Mouse (Mus musculus) activated CD4-positive, CD25-positive, alpha-beta regulatory T cell (primary cell): ENCODE data around the gene Dcst2. TPM values are rescaled to one million over a fixed set of nuclear protein-coding genes. Genes with fewer than 3 reads are reported as not detected.

Source experiments
- polyA plus RNA-seq, 2 experiments: library from polyadenylated mRNA; unstranded; fragments of 100-300 nt; shearing (Covaris generic); gene quantifications; one replicate each; pipeline ENCODE4 v1.2.1; 2017

Gene Dcst2
- polyA plus RNA-seq = under 1 TPM; 0.13 to 0.32 TPM

GRCm38 (mm10) chr3:89361675-89362074 is at the start of gene Dcst2:
Gene Dcst2 (plus strand): TSS chr3:89361975.

GRCm38 (mm10) chr3:89322514-89323165 is 39.1 kb upstream of the Dcst2 start, which contains the start of gene Efna3:
Gene Efna3 (minus strand): TSS chr3:89322965.

GRCm38 (mm10) chr3:89337721-89338578 is 23.8 kb upstream of the Dcst2 start, which contains the start of gene Efna4:
Gene Efna4 (minus strand): TSS chr3:89338028.

GRCm38 (mm10) chr3:89349869-89350501 is 11.8 kb upstream of the Dcst2 start, which contains the start of gene Adam15:
Gene Adam15 (minus strand): TSS chr3:89349996.

GRCm38 (mm10) chr3:89365153-89365485 is 3.3 kb downstream of the Dcst2 start, which contains the start of gene Dcst1:
Gene Dcst1 (minus strand): TSS chr3:89365253.

GRCm38 (mm10) chr3:89394006-89394893 is 32.5 kb downstream of the Dcst2 start, which contains the start of gene Zbtb7b:
Gene Zbtb7b (minus strand): TSS chr3:89394776.

GRCm38 (mm10) chr3:89402693-89403092 is 40.9 kb downstream of the Dcst2 start, which contains the start of gene Lenep:
Gene Lenep (minus strand): TSS chr3:89402793.

GRCm38 (mm10) chr3:89411490-89412393 is 50.0 kb downstream of the Dcst2 start, which contains the start of gene Flad1:
Gene Flad1 (minus strand): TSS chr3:89411870.

GRCm38 (mm10) chr3:89418170-89418860 is 56.5 kb downstream of the Dcst2 start, which contains the start of the genes Cks1b and Shc1:
Gene Cks1b (minus strand): TSS chr3:89418383.
Gene Shc1 (plus strand): TSS chr3:89418443.

Other genes starting within 250 kb of the Dcst2 start
- gene Pklr, start 225.8 kb upstream of the Dcst2 start, polyA plus RNA-seq = not detected
- gene Hcn3, start 201.8 kb upstream of the Dcst2 start, polyA plus RNA-seq = 1 to 10 TPM in 1 of 2 experiments, under 1 TPM in 1; 0.21 to 1.6 TPM
- gene Clk2, start 197.2 kb upstream of the Dcst2 start, polyA plus RNA-seq = 10 to 100 TPM; 88.4 to 94.5 TPM
- 100 to 1,000 TPM; 255 to 261 TPM for gene Scamp3, start 184.5 kb upstream of the Dcst2 start, polyA plus RNA-seq
- gene Fam189b, start 178.8 kb upstream of the Dcst2 start, polyA plus RNA-seq = 100 to 1,000 TPM; 134 to 154 TPM
- 100 to 1,000 TPM; 105 to 146 TPM for gene Gba, start 159.0 kb upstream of the Dcst2 start, polyA plus RNA-seq
- 1 to 10 TPM in 1 of 2 experiments, under 1 TPM in 1; 0.90 to 4.0 TPM for gene Thbs3, start 146.8 kb upstream of the Dcst2 start, polyA plus RNA-seq
- gene Mtx1, start 134.9 kb upstream of the Dcst2 start, polyA plus RNA-seq = 100 to 1,000 TPM in 1 of 2 experiments, 10 to 100 TPM in 1; 89.5 to 127 TPM
- 1 to 10 TPM; 1.0 to 7.1 TPM for gene Muc1, start 132.9 kb upstream of the Dcst2 start, polyA plus RNA-seq
- gene Krtcap2, start 116.0 kb upstream of the Dcst2 start, polyA plus RNA-seq = 100 to 1,000 TPM; 225 to 294 TPM
- gene Trim46, start 115.7 kb upstream of the Dcst2 start, polyA plus RNA-seq = 1 to 10 TPM; 1.6 to 4.9 TPM
- gene Dpm3, start 102.6 kb upstream of the Dcst2 start, polyA plus RNA-seq = 100 to 1,000 TPM in 1 of 2 experiments, 10 to 100 TPM in 1; 81.3 to 120 TPM
- 100 to 1,000 TPM; 210 to 250 TPM for gene Slc50a1, start 91.4 kb upstream of the Dcst2 start, polyA plus RNA-seq
- gene Efna1, start 80.8 kb upstream of the Dcst2 start, polyA plus RNA-seq = not detected
- gene Efna3, start 39.0 kb upstream of the Dcst2 start, polyA plus RNA-seq = under 1 TPM in 1 of 2 experiments, not detected in 1; 0.15 TPM
- 1 to 10 TPM in 1 of 2 experiments, under 1 TPM in 1; 0.79 to 1.4 TPM for gene Efna4, start 23.9 kb upstream of the Dcst2 start, polyA plus RNA-seq
- gene Adam15, start 12.0 kb upstream of the Dcst2 start, polyA plus RNA-seq = 10 to 100 TPM; 10.1 to 23.0 TPM
- gene Dcst1, start 3.3 kb downstream of the Dcst2 start, polyA plus RNA-seq = under 1 TPM in 1 of 2 experiments, not detected in 1; 0.47 TPM
- 10 to 100 TPM; 34.1 to 67.8 TPM for gene Zbtb7b, start 32.8 kb downstream of the Dcst2 start, polyA plus RNA-seq
- gene Lenep, start 40.8 kb downstream of the Dcst2 start, polyA plus RNA-seq = under 1 TPM; 0.37 to 0.44 TPM
- gene Flad1, start 49.9 kb downstream of the Dcst2 start, polyA plus RNA-seq = 10 to 100 TPM; 47.1 to 56.8 TPM
- 10 to 100 TPM; 48.3 to 73.9 TPM for gene Cks1b, start 56.4 kb downstream of the Dcst2 start, polyA plus RNA-seq
- gene Shc1, start 56.5 kb downstream of the Dcst2 start, polyA plus RNA-seq = 10 to 100 TPM; 64.1 to 73.7 TPM
- 10 to 100 TPM; 51.9 to 61.8 TPM for gene Pygo2, start 68.2 kb downstream of the Dcst2 start, polyA plus RNA-seq
- gene Pbxip1, start 74.7 kb downstream of the Dcst2 start, polyA plus RNA-seq = 100 to 1,000 TPM in 1 of 2 experiments, 10 to 100 TPM in 1; 66.6 to 119 TPM
- gene Pmvk, start 92.6 kb downstream of the Dcst2 start, polyA plus RNA-seq = 10 to 100 TPM; 22.2 to 23.7 TPM
- gene Kcnn3, start 158.2 kb downstream of the Dcst2 start, polyA plus RNA-seq = under 1 TPM in 1 of 2 experiments, not detected in 1; 0.15 TPM